Mouse (Mus musculus) c-Kit-positive CD71-negative TER-119-negative erythroid progenitor cells, embryonic 14.5 days (primary cell): ENCODE results near the gene Gm11444.

Experiments used
- DNase-seq: peaks from one replicate; pipeline ENCODE4 v3.0.0-alpha.2; 2013; ENCODE audit warnings: low read depth

The Gm11444 gene

GRCm38 (mm10) chr11:85850233-85850632 is at the start of gene Gm11444:
TSS of gene Gm11444 (minus strand) at chr11:85850333.
- DNase-seq = no peak

- no peak for DNase-seq
Observed at GRCm38 (mm10) chr11:85896335-85896985, 46.3 kb upstream of the Gm11444 start.

- DNase-seq = no peak
Observed at GRCm38 (mm10) chr11:85894731-85895545, 44.8 kb upstream of the Gm11444 start.

- DNase-seq = no peak
Observed at GRCm38 (mm10) chr11:85894136-85894530, 44.0 kb upstream of the Gm11444 start.

- DNase-seq = no peak
Observed at GRCm38 (mm10) chr11:85893400-85894135, 43.4 kb upstream of the Gm11444 start.

- no peak for DNase-seq
Observed at GRCm38 (mm10) chr11:85892771-85893170, 42.6 kb upstream of the Gm11444 start.

- no peak for DNase-seq
Observed at GRCm38 (mm10) chr11:85891692-85892040, 41.5 kb upstream of the Gm11444 start.

- no peak for DNase-seq
Observed at GRCm38 (mm10) chr11:85891010-85891691, 41.0 kb upstream of the Gm11444 start.

- no peak for DNase-seq
Observed at GRCm38 (mm10) chr11:85890563-85890845, 40.4 kb upstream of the Gm11444 start.

GRCm38 (mm10) chr11:85889730-85890562 is 39.8 kb upstream of the Gm11444 start:
- DNase-seq = no peak

GRCm38 (mm10) chr11:85889056-85889729 is 39.1 kb upstream of the Gm11444 start:
- DNase-seq = no peak

GRCm38 (mm10) chr11:85888451-85888961 is 38.4 kb upstream of the Gm11444 start:
- no peak for DNase-seq

- no peak for DNase-seq
Observed at GRCm38 (mm10) chr11:85887801-85888450, 37.8 kb upstream of the Gm11444 start.

- no peak for DNase-seq
Observed at GRCm38 (mm10) chr11:85887273-85887672, 37.1 kb upstream of the Gm11444 start.

GRCm38 (mm10) chr11:85886429-85886785 is 36.3 kb upstream of the Gm11444 start:
- DNase-seq = no peak

- no peak for DNase-seq
Observed at GRCm38 (mm10) chr11:85885665-85886428, 35.7 kb upstream of the Gm11444 start, which contains the start of gene Tbx4. TSS of gene Tbx4 (plus strand) at chr11:85886422.

- no peak for DNase-seq
Observed at GRCm38 (mm10) chr11:85884498-85884897, 34.4 kb upstream of the Gm11444 start.

- DNase-seq = no peak
Observed at GRCm38 (mm10) chr11:85876059-85876788, 26.1 kb upstream of the Gm11444 start.

- DNase-seq = no peak
Observed at GRCm38 (mm10) chr11:85864363-85864762, 14.2 kb upstream of the Gm11444 start.
